Mouse (Mus musculus): Measurements from ENCODE around the gene Lingo3. TPM values are rescaled to one million over a fixed set of nuclear protein-coding genes. Genes with fewer than 3 reads are reported as not detected.

The Lingo3 gene
- polyA plus RNA-seq, 1 experiment from 2014 or later: 0.05 TPM

DNA sequence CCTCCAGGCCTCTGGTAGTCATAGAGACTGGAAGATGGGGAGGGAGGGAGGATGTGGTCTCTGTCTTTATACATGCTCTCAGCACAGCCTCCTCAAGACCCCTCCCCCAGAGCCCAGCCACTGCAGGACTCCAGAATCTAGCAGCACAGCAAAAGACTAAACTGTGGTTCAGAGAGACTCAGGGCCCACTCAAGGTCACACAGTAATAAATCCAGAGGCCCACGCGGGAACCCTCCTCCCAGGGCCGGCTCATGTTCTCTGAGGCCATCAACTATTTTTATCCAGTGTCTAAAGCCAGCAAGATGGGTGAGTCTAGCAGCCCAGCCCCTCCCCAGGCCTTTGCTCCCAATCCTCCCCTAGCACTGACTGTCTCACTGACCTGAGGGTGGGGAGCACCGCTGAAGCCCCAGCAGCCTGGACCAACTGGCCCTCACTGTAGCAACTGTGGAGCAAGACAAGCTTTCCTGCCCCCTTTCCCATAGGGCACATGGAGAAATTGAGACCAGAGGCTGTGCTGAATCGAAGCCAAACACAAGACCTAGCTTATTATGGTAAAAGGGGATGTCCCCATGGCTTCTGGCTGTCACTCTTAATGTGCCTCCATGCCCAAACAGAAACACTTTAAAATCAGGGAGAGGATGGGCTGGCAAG, 31.3 kb downstream of the Lingo3 start:
- Histone ChIP-seq H3K4me3 (ENCODE audit: low read depth, low read length) (no peak overlapping the region), H3K27me3 (replicated peaks; ENCODE audit: control insufficient read depth, insufficient read depth, low read length) (peaks cover 32% of the 10 kb centered on the region), H3K9ac (ENCODE audit: low read depth, low read length) (no peak overlapping the region), H3K4me2 (no peak overlapping the region), H3K27ac (ENCODE audit: low read depth, low read length) (no peak overlapping the region), H3K4me1 (replicated peaks; ENCODE audit: control insufficient read depth, insufficient read depth, low read length) (peaks cover 27% of the 10 kb centered on the region), H3K9me3 (ENCODE audit: control insufficient read depth, low read length) (no peaks in the 10 kb centered on the region), H3K36me3 (ENCODE audit: control insufficient read depth, insufficient read depth, low read length) (no peaks in the 10 kb centered on the region)
- DNase-seq (ENCODE audit: low spot score) (no peak), ATAC-seq (replicated peaks; ENCODE audit: low FRiP score) (no peak)
- WGBS: 66% methylated on average over 5 of the region's 5 CpGs

- DNase-seq (ENCODE audit: low spot score): no peak
- no peak for ATAC-seq (replicated peaks; ENCODE audit: low FRiP score)
- peaks cover 44% of the 10 kb centered on the region for H3K27me3 ChIP-seq (replicated peaks; ENCODE audit: control insufficient read depth, insufficient read depth, low read length)
- H3K9me3 ChIP-seq (ENCODE audit: control insufficient read depth, low read length): no peaks in the 10 kb centered on the region
- no peak overlapping the region; the same call in 1 of the 2 replicates for H3K9ac ChIP-seq (ENCODE audit: low read depth, low read length)
- H3K4me1 ChIP-seq (replicated peaks; ENCODE audit: control insufficient read depth, insufficient read depth, low read length): peaks cover 46% of the 10 kb centered on the region
- no peaks in the 10 kb centered on the region for H3K36me3 ChIP-seq (ENCODE audit: control insufficient read depth, insufficient read depth, low read length)
- no peak overlapping the region; the same call in 1 of the 2 replicates for H3K27ac ChIP-seq (ENCODE audit: low read depth, low read length)
- H3K4me2 ChIP-seq: peak overlapping the region; percentile 54
- WGBS: 7% methylated on average over 18 of the region's 20 CpGs
- H3K4me3 ChIP-seq (ENCODE audit: low read depth, low read length): peak overlapping the region; percentile 24
Observed at GRCm38 (mm10) chr10:80810084-80810483, 33.8 kb downstream of the Lingo3 start.

DNA sequence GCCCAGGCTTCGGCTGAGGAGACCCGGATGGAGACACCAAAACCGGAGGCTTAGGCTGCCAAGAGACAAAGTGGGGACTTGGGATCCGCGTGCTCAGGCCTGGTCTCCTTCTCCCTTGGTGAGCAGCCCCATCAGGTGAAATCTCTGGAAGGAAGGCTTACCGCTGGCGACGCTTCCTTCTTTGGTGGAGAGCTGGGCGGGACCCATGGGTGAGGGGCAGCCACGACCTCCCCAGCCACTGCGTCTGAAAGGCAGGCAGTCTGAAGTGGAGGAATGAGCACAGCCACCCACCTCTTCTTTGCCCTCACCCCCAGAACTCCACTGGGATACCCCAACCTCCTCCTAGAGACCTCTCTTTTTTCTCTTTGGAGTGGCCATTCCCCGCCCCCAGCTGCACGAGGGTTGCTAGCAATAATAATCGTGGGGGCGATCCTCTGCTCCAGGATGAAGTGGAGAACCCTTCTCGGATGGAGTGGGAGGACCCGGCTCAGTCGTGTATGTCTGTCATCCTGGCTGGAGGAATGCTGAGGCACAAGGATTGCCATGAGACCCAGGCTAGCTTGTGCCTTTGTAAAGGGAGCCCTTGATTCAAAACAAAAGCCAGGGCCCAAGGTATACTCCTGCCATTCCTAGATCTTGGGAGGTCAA, 34.7 kb downstream of the Lingo3 start:
- peaks cover 44% of the 10 kb centered on the region for H3K27me3 ChIP-seq (replicated peaks; ENCODE audit: control insufficient read depth, insufficient read depth, low read length)
- WGBS: 10% methylated on average over 15 of the region's 18 CpGs
- no peak for ATAC-seq (replicated peaks; ENCODE audit: low FRiP score)

DNA sequence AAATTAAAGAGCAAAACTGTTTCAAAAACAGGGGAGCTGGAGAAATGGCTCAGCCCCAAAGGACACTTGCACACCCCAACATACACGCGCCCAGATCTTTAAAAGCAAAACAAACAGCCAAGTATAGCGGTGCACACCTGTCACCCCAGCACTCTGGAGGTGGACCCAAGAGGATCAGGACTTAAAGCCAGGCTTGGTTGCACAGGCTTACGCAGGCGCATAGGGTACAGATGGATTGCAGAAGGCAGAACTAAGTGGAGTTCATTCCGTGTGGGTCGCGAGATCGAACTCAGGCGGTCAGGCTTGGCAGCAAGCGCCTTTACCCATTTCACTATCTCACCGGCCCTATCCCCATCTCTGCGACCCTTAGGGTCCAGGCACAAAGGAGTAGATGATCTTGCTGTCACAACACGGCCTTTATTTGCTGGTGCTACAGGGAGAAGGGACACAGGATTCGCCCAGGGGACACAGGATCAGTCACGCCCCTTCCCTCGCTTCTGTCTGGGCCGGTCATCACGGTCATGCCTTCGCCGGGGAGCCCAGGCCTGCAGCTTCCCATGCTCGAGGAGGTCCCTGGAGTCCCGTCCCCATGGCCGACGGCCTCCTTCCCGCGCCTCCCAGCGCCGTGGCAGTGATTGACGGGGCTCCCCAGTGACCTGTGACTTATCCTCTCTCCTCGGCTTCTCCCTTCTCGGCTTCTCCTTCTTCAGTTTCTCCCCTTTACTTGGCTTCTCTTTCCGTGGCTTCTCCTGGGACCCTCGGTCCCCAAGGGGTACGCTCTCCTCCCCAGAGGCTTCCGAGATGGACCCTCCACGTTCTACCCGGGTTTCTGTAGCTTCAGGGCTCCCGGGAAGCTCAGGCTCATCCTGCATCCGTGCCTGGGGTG, 35.5 kb downstream of the Lingo3 start:
- 18% methylated on average over 40 of the region's 40 CpGs for WGBS
- H3K4me2 ChIP-seq: peak overlapping the region; percentile 97
- H3K9ac ChIP-seq (ENCODE audit: low read depth, low read length): peak overlapping the region; percentile 27; the same call in 1 of the 2 replicates
- peak overlapping the region; percentile 60 for H3K4me3 ChIP-seq (ENCODE audit: low read depth, low read length)
- ATAC-seq (replicated peaks; ENCODE audit: low FRiP score): no peak
- H3K27me3 ChIP-seq (replicated peaks; ENCODE audit: control insufficient read depth, insufficient read depth, low read length): peaks cover 44% of the 10 kb centered on the region
- H3K27ac ChIP-seq (ENCODE audit: low read depth, low read length): no peak overlapping the region
- no peak for DNase-seq (ENCODE audit: low spot score)
- H3K4me1 ChIP-seq (replicated peaks; ENCODE audit: control insufficient read depth, insufficient read depth, low read length): peaks cover 52% of the 10 kb centered on the region
- no peaks in the 10 kb centered on the region for H3K9me3 ChIP-seq (ENCODE audit: control insufficient read depth, low read length)
- peaks cover 16% of the 10 kb centered on the region for H3K36me3 ChIP-seq (ENCODE audit: control insufficient read depth, insufficient read depth, low read length)

More for the DNA sequence above, 34.7 kb downstream of the Lingo3 start:
- Histone ChIP-seq H3K27ac (ENCODE audit: low read depth, low read length) (no peak overlapping the region), H3K4me2 (peak overlapping the region; percentile 97), H3K36me3 (ENCODE audit: control insufficient read depth, insufficient read depth, low read length) (peaks cover 9% of the 10 kb centered on the region; the same call in 1 of the 2 replicates), H3K4me1 (replicated peaks; ENCODE audit: control insufficient read depth, insufficient read depth, low read length) (peaks cover 52% of the 10 kb centered on the region), H3K9me3 (ENCODE audit: control insufficient read depth, low read length) (no peaks in the 10 kb centered on the region), H3K9ac (ENCODE audit: low read depth, low read length) (peak overlapping the region; percentile 27; the same call in 1 of the 2 replicates), H3K4me3 (ENCODE audit: low read depth, low read length) (peak overlapping the region; percentile 24)
- no peak for DNase-seq (ENCODE audit: low spot score)

GRCm38 (mm10) chr10:80807057-80807627, 36.7 kb downstream of the Lingo3 start:
- peak; percentile 76 for DNase-seq (ENCODE audit: low spot score)
- peaks cover 44% of the 10 kb centered on the region for H3K27me3 ChIP-seq (replicated peaks; ENCODE audit: control insufficient read depth, insufficient read depth, low read length)
- peak overlapping the region; percentile 60 for H3K4me3 ChIP-seq (ENCODE audit: low read depth, low read length)
- peak overlapping the region; percentile 97 for H3K4me2 ChIP-seq
- peak overlapping the region; percentile 73 for H3K27ac ChIP-seq (ENCODE audit: low read depth, low read length)
- H3K4me1 ChIP-seq (replicated peaks; ENCODE audit: control insufficient read depth, insufficient read depth, low read length): peaks cover 52% of the 10 kb centered on the region
- H3K9me3 ChIP-seq (ENCODE audit: control insufficient read depth, low read length): no peaks in the 10 kb centered on the region
- peaks cover 27% of the 10 kb centered on the region for H3K36me3 ChIP-seq (ENCODE audit: control insufficient read depth, insufficient read depth, low read length)
- WGBS: 2% methylated on average over 58 of the region's 58 CpGs
- H3K9ac ChIP-seq (ENCODE audit: low read depth, low read length): peak overlapping the region; percentile 77
- peak; percentile 48 for ATAC-seq (replicated peaks; ENCODE audit: low FRiP score)

GRCm38 (mm10) chr10:80806341-80807056, 37.3 kb downstream of the Lingo3 start:
- 50% methylated on average over 34 of the region's 34 CpGs for WGBS
- H3K4me1 ChIP-seq (replicated peaks; ENCODE audit: control insufficient read depth, insufficient read depth, low read length): peaks cover 52% of the 10 kb centered on the region
- no peaks in the 10 kb centered on the region for H3K9me3 ChIP-seq (ENCODE audit: control insufficient read depth, low read length)
- peak overlapping the region; percentile 97 for H3K4me2 ChIP-seq
- DNase-seq (ENCODE audit: low spot score) (no peak), ATAC-seq (replicated peaks; ENCODE audit: low FRiP score) (0 out of 2 replicates have a peak, but pooled peaks have one; percentile 2)
- H3K27me3 ChIP-seq (replicated peaks; ENCODE audit: control insufficient read depth, insufficient read depth, low read length): peaks cover 44% of the 10 kb centered on the region
- peak overlapping the region; percentile 77 for H3K9ac ChIP-seq (ENCODE audit: low read depth, low read length)
- peaks cover 33% of the 10 kb centered on the region for H3K36me3 ChIP-seq (ENCODE audit: control insufficient read depth, insufficient read depth, low read length)
- peak overlapping the region; percentile 73 for H3K27ac ChIP-seq (ENCODE audit: low read depth, low read length)
- H3K4me3 ChIP-seq (ENCODE audit: low read depth, low read length): peak overlapping the region; percentile 60

DNA sequence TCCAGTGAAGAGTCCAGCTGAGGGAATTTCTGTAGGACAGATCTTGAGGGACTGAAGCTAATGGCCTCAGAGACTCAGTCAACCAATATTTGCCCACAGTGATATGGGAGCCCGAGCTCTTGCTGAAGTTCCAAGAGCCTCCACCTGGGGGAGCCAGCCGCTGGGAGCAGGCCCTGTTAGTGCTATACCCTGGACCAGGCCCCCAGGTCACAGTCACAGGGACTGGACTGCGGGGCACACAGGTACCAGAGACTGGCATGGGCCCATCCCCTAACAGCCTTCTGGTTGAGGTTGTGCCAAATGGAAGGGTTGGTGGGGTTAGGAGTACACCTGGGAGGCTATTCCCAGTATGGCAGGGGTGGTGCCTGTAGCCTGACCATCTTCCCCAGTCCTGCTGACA, 37.9 kb downstream of the Lingo3 start:
- DNase-seq (ENCODE audit: low spot score): peak; percentile 86
- peaks cover 44% of the 10 kb centered on the region for H3K27me3 ChIP-seq (replicated peaks; ENCODE audit: control insufficient read depth, insufficient read depth, low read length)
- H3K27ac ChIP-seq (ENCODE audit: low read depth, low read length): no peak overlapping the region
- WGBS: 11% methylated on average over 3 of the region's 3 CpGs
- peaks cover 52% of the 10 kb centered on the region for H3K4me1 ChIP-seq (replicated peaks; ENCODE audit: control insufficient read depth, insufficient read depth, low read length)
- peak overlapping the region; percentile 6; the same call in 1 of the 2 replicates for H3K4me2 ChIP-seq
- H3K36me3 ChIP-seq (ENCODE audit: control insufficient read depth, insufficient read depth, low read length): peaks cover 38% of the 10 kb centered on the region
- no peak overlapping the region for H3K4me3 ChIP-seq (ENCODE audit: low read depth, low read length)
- no peak overlapping the region for H3K9ac ChIP-seq (ENCODE audit: low read depth, low read length)
- ATAC-seq (replicated peaks; ENCODE audit: low FRiP score): peak; percentile 72
- H3K9me3 ChIP-seq (ENCODE audit: control insufficient read depth, low read length): no peaks in the 10 kb centered on the region
